ENCODE assay signal across 14 mouse cellular contexts in the genomic region with DNA sequence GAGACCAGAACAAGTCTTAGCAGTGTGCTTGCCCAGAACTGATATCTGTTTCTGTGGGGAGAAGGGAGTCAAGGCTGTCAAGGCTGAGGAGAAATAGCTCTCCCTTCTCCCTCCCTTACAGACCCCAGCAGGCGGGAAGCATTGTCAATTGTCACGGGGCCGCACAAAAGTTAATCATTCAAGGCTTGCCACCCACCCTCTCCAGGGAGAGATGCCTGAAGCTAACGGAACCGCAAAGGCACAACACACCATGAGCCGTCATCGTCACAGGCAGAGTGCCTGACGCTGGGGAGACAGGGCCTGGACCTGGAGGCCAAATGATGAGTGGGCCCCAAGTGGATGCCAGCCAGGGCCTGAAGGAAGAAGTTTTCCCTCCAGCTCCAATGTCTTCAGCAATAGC. TPM values are rescaled to one million over a fixed set of nuclear protein-coding genes. Genes with fewer than 3 reads are reported as not detected.
DNase-seq lines count a peak whose midpoint lies in the region; ATAC-seq and TF ChIP-seq lines count a peak whose summit lies in the region.
"Had no signal": no experiment of that assay in that cellular context is flagged by ENCODE, and none has a peak within 500 bp of the region (broad histone marks: within the 10 kb centered on the region; RNA-seq: fewer than 3 reads in every experiment).

No protein-coding gene starts in this region.

- TF ChIP-seq CTCF in hindbrain, postnatal 0 days (IDR thresholded peaks at IDR 0.05; ENCODE audit: low read depth), result no peak
- TF ChIP-seq CTCF in bone marrow macrophage, adult 2 months (IDR thresholded peaks at IDR 0.05; ENCODE audit: low read depth, low read length), result no peak
- no peak for TF ChIP-seq CTCF in thymus, adult 2 months (IDR thresholded peaks at IDR 0.05; ENCODE audit: borderline replicate concordance, control insufficient read depth, extremely low read depth, insufficient read depth, low read length, poor library complexity)

- peak; percentile 51 for DNase-seq in embryo, embryonic 10 days (ENCODE audit: low spot score)
- no peak for DNase-seq in embryo, embryonic 11 days
- no peak for DNase-seq in hindbrain, postnatal 0 days (ENCODE audit: low spot score)
- DNase-seq in frontal cortex, postnatal 14 days (ENCODE audit: low spot score in 2 of 2), result no peak
- no peak for DNase-seq in thymus, adult 2 months
- DNase-seq: cerebellum, postnatal 14 days; gastrocnemius, postnatal 14 days; lung, postnatal 4 days; thymus, postnatal 4 days had no signal

- H3K4me1 ChIP-seq in hindbrain, embryonic 13.5 days (replicated peaks), result peaks cover 40% of the 10 kb centered on the region
- peaks cover 12% of the 10 kb centered on the region; the same call in 1 of the 2 replicates for H3K4me1 ChIP-seq in hindbrain, postnatal 0 days (ENCODE audit: insufficient read depth, low read length)
- peaks cover 49% of the 10 kb centered on the region for H3K4me1 ChIP-seq in bone marrow macrophage, adult 2 months (ENCODE audit: control insufficient read depth, insufficient read depth, low read length)
- peaks cover 30% of the 10 kb centered on the region for H3K4me1 ChIP-seq in midbrain, embryonic 13.5 days (replicated peaks)
- H3K4me1 ChIP-seq in thymus, adult 2 months (replicated peaks; ENCODE audit: control insufficient read depth, insufficient read depth, low read length), result peaks cover 8% of the 10 kb centered on the region

- peak overlapping the region; percentile 19 for H3K4me2 ChIP-seq in hindbrain, embryonic 13.5 days
- H3K4me2 ChIP-seq in hindbrain, postnatal 0 days (ENCODE audit: low read depth, low read length), result no peak overlapping the region
- H3K4me2 ChIP-seq in midbrain, embryonic 13.5 days (replicated peaks), result peak overlapping the region; percentile 33; the same call in 1 of the 2 replicates
- H3K4me2 ChIP-seq: limb, embryonic 12.5 days had no signal

- no peaks in the 10 kb centered on the region for H3K9me3 ChIP-seq in hindbrain, embryonic 13.5 days
- no peaks in the 10 kb centered on the region for H3K9me3 ChIP-seq in hindbrain, postnatal 0 days (ENCODE audit: low read length)
- no peaks in the 10 kb centered on the region for H3K9me3 ChIP-seq in midbrain, embryonic 13.5 days
- H3K9me3 ChIP-seq: limb, embryonic 12.5 days had no signal

- no peak overlapping the region for H3K4me3 ChIP-seq in hindbrain, embryonic 13.5 days
- no peak overlapping the region for H3K4me3 ChIP-seq in hindbrain, postnatal 0 days (ENCODE audit: low read length)
- H3K4me3 ChIP-seq in bone marrow macrophage, adult 2 months (ENCODE audit: insufficient read depth, low read length), result no peak overlapping the region
- no peak overlapping the region for H3K4me3 ChIP-seq in midbrain, embryonic 13.5 days (replicated peaks)
- no peak overlapping the region for H3K4me3 ChIP-seq in thymus, adult 2 months (ENCODE audit: control insufficient read depth, insufficient read depth, low read length)
- H3K4me3 ChIP-seq: erythroblast, embryonic 14.5 days; limb, embryonic 12.5 days had no signal

- peak; percentile 22; the same call in 1 of the 2 replicates for ATAC-seq in hindbrain, embryonic 13.5 days (ENCODE audit: low FRiP score)
- no peak for ATAC-seq in hindbrain, postnatal 0 days
- ATAC-seq in midbrain, embryonic 13.5 days, result no peak

- peak overlapping the region; percentile 12; the same call in 1 of the 2 replicates for H3K27ac ChIP-seq in hindbrain, embryonic 13.5 days
- no peak overlapping the region for H3K27ac ChIP-seq in hindbrain, postnatal 0 days
- peak overlapping the region; percentile 82 for H3K27ac ChIP-seq in bone marrow macrophage, adult 2 months (ENCODE audit: insufficient read depth, low read depth, low read length)
- no peak overlapping the region for H3K27ac ChIP-seq in midbrain, embryonic 13.5 days
- H3K27ac ChIP-seq in thymus, adult 2 months (ENCODE audit: control insufficient read depth, insufficient read depth, low read length), result no peak overlapping the region
- H3K27ac ChIP-seq: limb, embryonic 12.5 days had no signal

- no peak for TF ChIP-seq POLR2A in bone marrow macrophage, adult 2 months (IDR thresholded peaks at IDR 0.05; ENCODE audit: borderline replicate concordance, low read depth, low read length)
- no peak for TF ChIP-seq POLR2A in thymus, adult 2 months (IDR thresholded peaks at IDR 0.05; ENCODE audit: control insufficient read depth, extremely low read depth, insufficient read depth, low read length, poor library complexity)

- WGBS in hindbrain, embryonic 13.5 days, result 3% methylated on average over 8 of the region's 8 CpGs
- WGBS in hindbrain, postnatal 0 days, result 20% methylated on average over 8 of the region's 8 CpGs
- 5% methylated on average over 8 of the region's 8 CpGs for WGBS in midbrain, embryonic 13.5 days
- 97% methylated on average over 8 of the region's 8 CpGs for WGBS in thymus, adult 2 months

- H3K36me3 ChIP-seq in hindbrain, embryonic 13.5 days, result no peaks in the 10 kb centered on the region
- no peaks in the 10 kb centered on the region for H3K36me3 ChIP-seq in hindbrain, postnatal 0 days (ENCODE audit: insufficient read depth, low read length)
- H3K36me3 ChIP-seq in midbrain, embryonic 13.5 days, result no peaks in the 10 kb centered on the region
- no peaks in the 10 kb centered on the region for H3K36me3 ChIP-seq in thymus, adult 2 months (ENCODE audit: control insufficient read depth, insufficient read depth, low read length)
- H3K36me3 ChIP-seq: limb, embryonic 12.5 days had no signal

- H3K27me3 ChIP-seq in hindbrain, embryonic 13.5 days, result peaks cover 66% of the 10 kb centered on the region
- no peaks in the 10 kb centered on the region for H3K27me3 ChIP-seq in hindbrain, postnatal 0 days (ENCODE audit: insufficient read depth, low read length)
- peaks cover 68% of the 10 kb centered on the region for H3K27me3 ChIP-seq in midbrain, embryonic 13.5 days
- H3K27me3 ChIP-seq in thymus, adult 2 months (ENCODE audit: control insufficient read depth, insufficient read depth, low read length), result no peaks in the 10 kb centered on the region

- peak overlapping the region; percentile 49 for H3K9ac ChIP-seq in hindbrain, embryonic 13.5 days
- H3K9ac ChIP-seq in hindbrain, postnatal 0 days (replicated peaks; ENCODE audit: low read length), result no peak overlapping the region
- no peak overlapping the region for H3K9ac ChIP-seq in midbrain, embryonic 13.5 days (replicated peaks)
- H3K9ac ChIP-seq: limb, embryonic 12.5 days had no signal

RNA-seq across cellular contexts. Expression of a gene that starts 22.7 kb away (rescaled TPM):
- 2.0 and 2.2 TPM in 2 replicates for polyA plus RNA-seq in hindbrain, embryonic 13.5 days (2015; fragmentation: Nextera tagmentation; extraction: Ambion mirVana)
- total RNA-seq in hindbrain, postnatal 0 days (2014; rRNA removed), result 1.7 and 3.3 TPM in 2 replicates
- polyA plus RNA-seq in hindbrain, postnatal 0 days (2015; fragmentation: Nextera tagmentation; extraction: Ambion mirVana), result 1.7 and 1.8 TPM in 2 replicates
- 242 and 254 TPM in 2 replicates for polyA plus RNA-seq in bone marrow macrophage, adult 2 months (2012; ENCODE audit: insufficient read depth, insufficient read length, missing spikeins)
- 2.4 and 2.5 TPM in 2 replicates for polyA plus RNA-seq in midbrain, embryonic 13.5 days (2015; fragmentation: Nextera tagmentation; extraction: Ambion mirVana)
- polyA plus RNA-seq in thymus, adult 2 months (2012; rRNA removed), result 8.1 and 9.8 TPM in 2 replicates

RNA-seq across cellular contexts. Expression of a gene that starts 22.8 kb away (rescaled TPM):
- 11.8 and 12.6 TPM in 2 replicates for polyA plus RNA-seq in hindbrain, embryonic 13.5 days (2015; fragmentation: Nextera tagmentation; extraction: Ambion mirVana)
- total RNA-seq in hindbrain, postnatal 0 days (2014; rRNA removed), result 89.2 and 98.3 TPM in 2 replicates
- 8.6 and 8.8 TPM in 2 replicates for polyA plus RNA-seq in hindbrain, postnatal 0 days (2015; fragmentation: Nextera tagmentation; extraction: Ambion mirVana)
- polyA plus RNA-seq in bone marrow macrophage, adult 2 months (2012; ENCODE audit: insufficient read depth, insufficient read length, missing spikeins), result 20.1 and 21.4 TPM in 2 replicates
- 15.6 and 16.0 TPM in 2 replicates for polyA plus RNA-seq in midbrain, embryonic 13.5 days (2015; fragmentation: Nextera tagmentation; extraction: Ambion mirVana)
- 48.7 and 69.3 TPM in 2 replicates for polyA plus RNA-seq in thymus, adult 2 months (2012; rRNA removed)

Comparison
In these comparisons a context has a peak if more than half of its experiments do, and no peak if none do; other contexts are left out.
1. H3K27ac ChIP-seq: peak in hindbrain, embryonic 13.5 days (single experiment) and bone marrow macrophage, adult 2 months (single experiment); none in hindbrain, postnatal 0 days (single experiment), midbrain, embryonic 13.5 days (single experiment) and thymus, adult 2 months (single experiment).
2. RNA of a gene that starts 22.7 kb away (polyA plus RNA-seq): 242 to 254 TPM in bone marrow macrophage, adult 2 months; 8.1 to 9.8 TPM in thymus, adult 2 months, 2.4 to 2.5 TPM in midbrain, embryonic 13.5 days, 2.0 to 2.2 TPM in hindbrain, embryonic 13.5 days and 1.7 to 1.8 TPM in hindbrain, postnatal 0 days; every median in the first group is over 10 times any median in the second.